Mouse (Mus musculus) liver, adult (tissue): Measurements from ENCODE around the gene Bri3.

Source experiments
- GATA4 ChIP-seq: IDR thresholded peaks from 2 replicates; pipeline ENCODE4 v1.6.1; 2014; ENCODE audit warnings: mild to moderate bottlenecking, low read length; ENCODE audit not compliant: insufficient replicate concordance

The Bri3 gene

DNA sequence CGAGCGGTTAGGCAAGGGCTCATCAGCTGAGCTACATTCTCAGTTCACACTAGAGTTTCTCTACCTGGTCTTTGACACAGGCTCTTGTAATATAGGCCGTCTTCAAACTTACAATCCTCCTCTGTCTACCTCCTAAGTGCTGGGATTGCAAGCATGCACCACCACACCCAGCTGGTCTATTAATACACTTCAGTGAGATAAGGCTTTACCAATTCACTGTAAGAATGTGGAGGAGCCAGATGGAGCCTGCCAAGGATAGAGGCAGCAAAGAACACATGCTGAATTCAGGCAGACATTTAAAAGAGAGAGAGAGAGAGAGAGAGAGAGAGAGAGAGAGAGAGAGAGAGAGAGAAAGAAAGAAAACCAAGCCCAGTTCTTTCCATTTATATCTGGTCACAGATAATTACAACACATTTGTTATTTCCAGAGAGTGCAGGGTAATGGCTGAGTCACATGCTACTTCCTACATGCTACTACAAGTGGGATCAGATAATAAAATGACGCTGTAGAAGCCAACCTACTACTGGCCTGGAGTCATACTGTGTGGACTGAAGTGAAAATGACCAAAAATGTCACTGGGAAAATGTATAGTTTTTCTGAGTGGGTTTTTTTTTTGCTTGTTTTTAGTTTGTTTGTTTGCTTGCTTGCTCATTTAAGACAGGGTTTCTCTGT lies 45.7 kb downstream of the Bri3 start:
- no peak for TF ChIP-seq GATA4

DNA sequence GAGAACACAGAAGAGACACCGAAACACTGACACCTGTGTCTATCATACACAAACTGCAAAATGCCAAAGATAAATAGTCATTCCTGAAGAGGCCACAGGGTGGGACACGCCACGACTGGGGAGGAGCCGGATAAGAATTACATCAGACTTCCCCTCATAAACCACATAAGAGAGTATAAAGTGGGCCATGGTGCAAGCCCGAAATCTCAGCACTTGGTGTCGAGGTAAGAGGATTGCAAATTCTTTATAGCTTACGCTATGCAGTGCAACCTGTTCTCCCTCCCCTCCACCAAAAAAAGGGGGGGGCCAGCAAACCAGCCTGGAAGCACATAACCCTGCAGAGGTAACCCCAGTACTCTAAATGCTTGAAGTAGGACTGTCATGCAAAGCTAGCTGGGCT lies 50.7 kb downstream of the Bri3 start:
- no peak for TF ChIP-seq GATA4

DNA sequence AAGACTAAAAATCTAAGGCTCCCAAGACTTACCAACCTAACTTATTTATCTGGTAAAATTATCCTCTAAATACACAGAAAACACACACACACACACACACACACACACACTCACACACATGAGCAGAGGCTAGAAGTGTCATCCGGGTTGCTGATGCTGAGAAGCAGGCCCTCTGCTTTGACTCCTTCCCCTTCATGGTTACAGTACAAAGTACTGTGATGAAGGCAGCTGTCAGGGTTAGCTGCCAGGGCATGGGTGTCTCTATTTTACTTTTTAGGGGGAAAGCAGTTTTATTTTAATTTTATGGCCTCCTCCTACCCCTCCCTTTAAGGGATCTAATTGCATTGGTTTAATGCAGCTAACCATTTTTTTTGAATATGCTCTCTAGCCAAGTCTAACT lies 51.1 kb downstream of the Bri3 start:
- TF ChIP-seq GATA4: no peak

DNA sequence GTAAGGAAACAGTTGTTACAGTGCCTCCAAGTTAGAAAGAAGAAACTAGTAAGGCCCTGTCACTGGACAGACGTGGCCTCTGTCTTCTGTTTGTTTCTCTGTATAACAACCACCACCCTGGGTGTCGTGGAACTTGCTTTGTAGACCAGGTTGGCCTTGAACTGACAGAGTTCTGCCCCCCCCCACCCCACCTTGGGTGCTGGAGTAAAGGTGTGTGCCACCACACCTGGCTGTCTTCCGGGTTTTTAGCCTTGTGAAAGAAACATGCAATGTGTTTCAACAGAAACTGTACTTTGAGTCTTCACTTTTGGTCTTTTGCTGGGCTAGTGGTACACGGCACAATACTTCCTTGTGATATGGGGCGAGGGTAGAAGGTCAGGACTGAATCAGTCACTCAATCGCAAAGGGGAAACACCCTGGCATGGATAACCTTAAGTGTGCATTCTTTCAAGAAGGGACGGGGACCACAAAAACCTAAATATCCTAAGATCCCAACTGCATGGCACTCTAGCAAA lies 51.9 kb downstream of the Bri3 start:
- TF ChIP-seq GATA4: no peak

DNA sequence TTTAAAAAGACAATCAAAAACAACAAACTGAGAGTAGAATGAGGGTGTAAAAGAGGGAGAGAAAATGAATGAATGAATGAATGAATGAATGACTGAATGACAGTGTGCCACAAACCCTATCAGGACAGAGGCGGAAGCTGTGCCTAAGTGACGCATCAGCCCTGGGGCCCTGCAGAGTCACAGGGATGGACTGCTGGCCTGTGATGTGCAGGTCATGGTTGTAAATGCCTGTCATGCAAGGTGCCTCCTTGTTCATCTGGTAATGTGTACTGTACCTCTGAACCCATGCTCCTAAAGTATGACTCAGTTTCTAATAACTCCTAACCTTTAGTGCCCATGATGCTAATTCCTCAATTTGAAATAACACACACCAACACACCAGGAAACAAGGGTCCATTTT lies 58.8 kb downstream of the Bri3 start:
- no peak for TF ChIP-seq GATA4

DNA sequence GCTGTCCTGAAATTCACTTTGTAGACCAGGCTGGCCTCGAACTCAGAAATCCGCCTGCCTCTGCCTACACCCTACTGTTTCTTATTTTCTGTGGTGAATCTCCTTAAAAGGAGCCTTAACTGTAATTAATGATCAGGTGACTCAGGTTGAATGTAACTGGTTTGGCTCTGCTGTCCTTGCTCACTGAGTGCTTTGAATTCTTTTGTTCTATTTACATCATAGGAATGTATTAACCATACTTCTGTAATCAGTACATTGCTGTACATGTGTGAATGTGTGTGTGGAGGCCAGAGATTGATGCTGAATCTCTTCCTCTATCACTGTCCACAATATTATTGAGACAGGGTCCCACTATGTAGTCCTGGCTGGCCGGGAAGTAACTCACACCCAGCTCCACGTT lies 64.7 kb downstream of the Bri3 start:
- no peak for TF ChIP-seq GATA4

DNA sequence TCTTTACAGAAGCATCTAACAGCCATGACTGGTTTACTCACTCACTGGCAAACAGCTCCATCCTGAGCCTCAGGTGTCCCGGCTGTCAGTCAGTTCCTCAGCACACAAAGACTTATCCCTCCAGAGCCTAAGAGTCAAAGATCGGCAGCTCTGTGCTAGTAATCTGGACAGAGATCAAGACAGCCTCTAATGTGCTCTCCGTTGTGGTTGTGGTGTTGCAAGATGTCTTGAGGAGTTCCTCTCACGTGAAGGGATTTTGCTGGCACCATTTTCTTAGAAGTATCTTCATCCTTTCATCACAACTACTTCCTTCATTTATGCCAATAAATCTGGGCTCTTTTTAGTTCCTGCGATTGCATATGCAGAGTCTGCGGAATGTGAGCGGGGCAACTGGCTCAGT lies 67.9 kb downstream of the Bri3 start:
- no peak for TF ChIP-seq GATA4

DNA sequence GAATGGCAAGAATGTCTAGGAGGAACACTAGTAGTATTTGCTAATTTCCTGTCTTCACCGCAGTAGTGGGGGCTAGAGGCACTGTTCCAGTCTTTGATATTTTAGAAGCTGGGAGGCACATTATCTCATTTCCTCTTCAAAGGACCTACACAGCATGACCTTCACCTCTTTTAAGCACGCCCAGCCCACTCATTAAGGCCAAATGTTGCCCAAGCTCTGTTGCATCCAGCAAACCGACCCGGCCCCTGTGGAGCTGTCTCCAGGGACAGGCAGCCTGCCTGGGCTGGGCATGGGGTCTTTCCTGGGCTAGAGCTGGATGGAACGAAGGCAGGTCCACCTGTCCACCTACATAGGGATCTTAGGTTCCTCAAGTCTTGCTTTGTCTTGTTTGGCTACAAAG lies 69.1 kb downstream of the Bri3 start:
- TF ChIP-seq GATA4: no peak

DNA sequence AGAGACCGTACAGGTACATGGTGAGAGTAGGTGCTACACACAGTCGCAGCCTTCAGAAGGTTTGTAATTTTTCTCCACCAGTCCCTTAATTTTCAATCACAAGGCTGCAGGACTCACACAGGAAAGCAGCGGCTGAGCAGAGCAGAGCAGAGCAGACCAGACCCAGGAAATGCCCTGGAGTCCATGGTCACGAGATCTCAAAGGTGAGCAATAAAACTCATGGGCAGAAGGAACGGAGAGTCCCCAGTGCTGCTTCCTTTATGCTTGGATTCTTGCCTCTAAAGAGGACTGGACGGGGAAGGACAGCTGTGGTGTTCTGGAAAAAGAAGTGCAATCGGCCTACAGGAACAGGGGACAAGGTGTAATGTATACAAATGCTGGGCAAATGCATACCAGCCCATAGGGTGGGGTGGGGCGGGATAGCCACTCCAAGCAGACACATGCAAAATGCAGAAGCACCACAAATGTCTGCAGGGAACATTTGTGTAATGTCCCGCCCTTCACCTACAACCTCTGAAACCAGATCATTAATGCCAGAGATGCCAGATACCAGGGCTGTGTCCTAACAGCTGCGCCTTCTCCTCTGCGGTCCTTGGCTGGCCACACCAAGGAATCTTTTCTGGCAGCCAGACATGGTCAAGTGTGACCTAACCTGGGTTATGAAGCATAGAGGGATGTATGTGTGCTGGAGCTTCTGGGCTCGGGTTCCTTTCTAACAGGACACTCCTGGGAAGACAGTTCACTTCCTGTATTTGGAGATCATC lies 70.7 kb downstream of the Bri3 start:
- TF ChIP-seq GATA4: no peak

DNA sequence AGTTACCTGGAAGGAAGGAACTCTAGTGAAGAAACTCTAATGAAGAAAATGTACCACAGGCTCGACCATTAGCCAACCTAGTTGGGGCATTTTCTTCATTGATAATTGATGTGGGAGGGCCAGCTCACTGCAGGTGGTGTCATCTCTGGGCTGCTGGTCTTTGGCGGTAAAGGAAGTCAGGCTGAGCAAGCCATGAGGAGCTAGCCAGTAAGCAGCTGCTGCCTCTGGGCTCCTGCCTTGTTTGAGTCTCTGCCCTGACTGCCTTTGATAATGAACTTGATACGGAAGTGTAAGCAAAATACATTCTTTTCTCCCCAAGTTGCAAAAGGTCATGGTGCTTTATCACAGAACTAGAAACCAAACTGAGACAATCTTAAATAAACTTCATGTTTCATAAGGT lies 72.2 kb downstream of the Bri3 start:
- TF ChIP-seq GATA4: no peak

DNA sequence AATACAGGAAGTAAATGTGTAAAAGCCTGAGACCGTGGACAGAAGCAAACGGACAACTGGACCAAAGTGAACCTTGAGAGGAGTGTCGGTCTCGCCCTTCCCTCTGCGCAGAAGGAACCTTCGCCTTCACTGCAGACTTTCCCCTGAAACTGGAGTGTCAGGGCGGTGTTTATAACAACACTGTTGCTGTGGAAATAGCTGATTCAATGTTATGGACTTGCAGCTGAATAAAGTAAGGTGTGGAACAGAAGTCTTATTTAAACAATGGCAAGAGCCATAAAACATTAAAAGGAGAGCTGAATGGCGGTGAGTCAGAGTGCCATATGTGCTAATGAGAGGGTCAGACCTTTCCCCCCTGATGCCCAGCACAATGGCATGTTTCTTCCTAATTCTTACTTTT lies 73.2 kb downstream of the Bri3 start:
- no peak for TF ChIP-seq GATA4

DNA sequence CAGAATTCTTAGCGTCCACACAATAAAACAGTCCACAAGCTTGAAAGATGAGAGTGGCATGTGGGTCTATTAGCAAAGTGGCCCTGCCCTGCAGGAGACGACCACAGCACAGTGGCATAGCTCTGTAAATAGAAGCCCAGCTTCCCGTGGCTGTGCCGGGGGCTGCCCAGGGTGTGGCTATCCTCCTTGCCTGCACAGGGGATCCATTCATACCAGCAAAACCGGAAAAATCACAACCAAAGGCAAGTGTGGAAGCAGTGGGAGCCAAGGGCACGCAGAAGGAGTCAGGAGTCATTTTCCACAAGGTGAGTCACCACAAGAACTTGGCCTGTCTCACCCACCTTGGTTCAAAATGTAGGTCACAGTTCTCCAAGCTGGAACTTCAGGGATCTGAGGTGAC lies 74.0 kb downstream of the Bri3 start:
- TF ChIP-seq GATA4: no peak

DNA sequence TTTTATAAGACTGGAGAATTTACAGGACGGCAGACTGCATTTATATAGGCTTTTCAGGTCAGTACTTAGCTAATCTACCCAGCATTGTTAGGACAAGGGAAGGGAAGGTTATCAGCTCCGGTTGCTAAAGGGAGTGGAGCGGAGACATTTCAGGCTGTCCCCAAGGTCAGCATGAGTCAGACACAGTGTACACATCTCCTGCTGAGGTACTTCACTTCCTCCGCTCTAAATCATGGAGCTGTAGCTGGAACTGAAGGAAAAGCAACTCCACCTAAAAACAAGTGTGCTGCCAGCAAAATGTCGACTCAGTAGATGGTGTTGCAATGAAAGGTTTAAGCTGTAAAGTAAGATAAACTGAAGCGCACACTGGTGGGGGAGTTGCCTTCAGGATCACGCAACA lies 77.4 kb downstream of the Bri3 start:
- TF ChIP-seq GATA4: no peak

DNA sequence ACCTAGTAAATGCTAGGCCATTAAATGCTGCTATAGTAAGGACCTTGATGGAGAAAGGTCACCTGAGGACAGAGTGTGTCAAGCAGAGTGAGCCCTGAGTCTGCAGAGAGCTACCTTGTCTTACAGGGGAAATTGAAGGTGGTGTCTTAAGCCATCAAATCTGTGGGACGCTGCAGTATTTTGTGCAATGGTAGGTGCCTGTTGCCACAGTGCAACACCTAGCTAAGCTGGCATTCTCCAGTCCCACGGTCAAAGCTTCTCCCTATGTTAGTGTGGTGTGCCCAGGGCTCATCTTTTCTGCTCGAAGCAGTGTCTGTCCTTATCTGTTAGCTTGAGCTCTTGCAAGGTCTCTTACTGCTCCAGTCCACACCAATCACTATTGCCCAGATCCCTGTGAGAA lies 78.5 kb downstream of the Bri3 start:
- TF ChIP-seq GATA4: no peak

DNA sequence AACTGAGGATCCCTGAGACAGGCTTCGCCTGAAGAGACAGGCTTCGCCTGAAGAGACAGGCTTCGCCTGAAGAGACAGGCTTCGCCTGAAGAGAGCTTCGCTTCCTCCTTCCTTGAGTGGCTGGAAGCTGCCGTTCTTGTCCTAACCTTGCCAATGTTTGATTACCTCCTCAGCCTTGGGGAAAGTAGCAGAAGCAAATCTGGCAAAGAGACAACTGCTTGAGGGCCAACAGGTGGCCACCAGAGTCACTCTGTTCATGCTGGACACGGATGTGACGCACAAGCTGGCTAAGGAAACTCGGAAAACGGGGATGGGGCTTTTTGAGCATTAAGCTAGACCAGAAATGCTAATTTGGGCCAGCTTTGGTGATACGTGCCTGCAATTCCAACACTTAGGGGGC lies 89.8 kb downstream of the Bri3 start:
- TF ChIP-seq GATA4: no peak

DNA sequence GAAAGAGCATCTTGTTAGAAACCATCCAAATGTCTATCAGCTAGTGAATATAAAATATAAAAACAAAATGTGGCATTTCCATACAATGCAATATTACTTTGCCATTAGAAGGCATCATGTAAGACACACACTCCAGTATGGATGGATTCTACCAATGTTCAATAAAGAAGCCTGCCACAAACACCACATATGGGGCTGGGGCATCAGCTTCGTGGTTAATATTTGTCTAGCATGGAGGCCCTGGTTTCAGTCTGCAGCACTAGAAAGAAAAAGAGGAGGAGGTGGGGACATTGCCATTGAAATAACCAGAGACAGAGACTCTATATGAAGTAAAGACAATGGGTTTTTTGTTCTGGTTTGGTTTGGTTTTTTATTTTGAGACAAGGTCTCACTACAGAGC lies 94.5 kb downstream of the Bri3 start:
- TF ChIP-seq GATA4: no peak

DNA sequence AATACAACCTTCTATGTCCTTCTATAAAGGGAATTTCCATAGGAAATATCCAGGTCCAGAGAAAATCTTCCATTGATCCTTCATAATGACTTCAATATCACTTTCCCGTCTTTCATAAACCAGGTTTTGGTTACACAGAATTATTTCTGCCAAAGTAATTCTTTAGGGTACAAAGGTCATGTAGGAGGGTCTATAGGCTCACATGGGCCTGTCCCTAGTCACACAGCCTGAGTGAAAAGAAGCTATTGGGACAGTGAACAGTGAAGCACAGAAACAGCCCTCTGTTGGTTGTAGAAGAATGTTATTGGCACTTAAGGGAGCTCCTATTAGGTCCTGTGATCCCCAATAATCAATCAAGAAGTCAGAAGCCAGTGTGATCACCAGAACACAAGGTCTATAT lies 96.8 kb downstream of the Bri3 start:
- no peak for TF ChIP-seq GATA4
